Mouse (Mus musculus) ES-E14 (cell line): ENCODE measurements at regions not wholly inside any gene's neighbourhood (a gene's known extent, or its start where the extent isn't known, plus 50 kb on each side); places are given as distances from the start of the nearest gene placed in this dataset.

ENCODE experiments used
- HCFC1 ChIP-seq: IDR thresholded peaks from 2 replicates; pipeline ENCODE4 v1.6.1; 2012; ENCODE audit warnings: low read length, inconsistent platforms, borderline replicate concordance; ENCODE audit not compliant: insufficient read depth
- MAFK ChIP-seq: IDR thresholded peaks from 2 replicates; pipeline ENCODE4 v1.6.1; 2014; ENCODE audit warnings: mild to moderate bottlenecking, low read depth, low read length, inconsistent platforms; ENCODE audit not compliant: insufficient read depth
- ZC3H11A ChIP-seq: IDR thresholded peaks from 2 replicates; pipeline ENCODE4 v1.6.1; 2012; ENCODE audit warnings: low read depth, mild to moderate bottlenecking, inconsistent platforms, low read length, borderline replicate concordance

DNA sequence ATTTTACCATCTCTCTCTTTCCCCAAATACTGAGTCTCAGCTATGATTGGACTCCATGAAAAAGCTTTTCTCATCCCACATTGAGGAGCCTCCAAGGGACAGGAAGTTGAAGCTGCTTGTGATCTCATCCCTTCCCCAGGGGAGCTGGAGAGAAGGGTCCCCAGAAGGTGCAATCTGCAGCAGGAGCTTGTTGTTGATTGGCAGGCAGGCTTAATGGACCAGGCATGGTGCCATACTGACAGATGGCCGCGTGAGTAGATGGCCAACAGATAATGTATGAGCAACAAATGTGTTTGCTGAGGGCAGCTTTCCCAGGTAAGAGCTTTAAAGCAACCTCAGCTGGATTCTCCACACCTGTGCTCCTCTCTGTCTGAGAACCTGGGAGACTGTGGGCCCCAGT, 65.9 kb upstream of the Tox3 start:
- no peak for TF ChIP-seq ZC3H11A
- no peak for TF ChIP-seq MAFK
- TF ChIP-seq HCFC1, result no peak
